Mouse (Mus musculus): ENCODE results near the gene Prim2.

Prim2 gene

GRCm38 (mm10) chr1:33604087-33604699, 65.4 kb downstream of the Prim2 start:
- no peak for DNase-seq (ENCODE audit: low read depth)

- no peak for DNase-seq (ENCODE audit: low read depth)
These were observed 69.9 kb downstream of the Prim2 start for GRCm38 (mm10) chr1:33599698-33600097.

GRCm38 (mm10) chr1:33599019-33599667, 70.5 kb downstream of the Prim2 start:
- DNase-seq (ENCODE audit: low read depth): no peak

GRCm38 (mm10) chr1:33597043-33597442, 72.6 kb downstream of the Prim2 start:
- DNase-seq (ENCODE audit: low read depth): no peak

- DNase-seq (ENCODE audit: low read depth): no peak
These were observed 73.7 kb downstream of the Prim2 start for GRCm38 (mm10) chr1:33595936-33596335.

- no peak for DNase-seq (ENCODE audit: low read depth)
These were observed 74.6 kb downstream of the Prim2 start for GRCm38 (mm10) chr1:33594966-33595365.

- DNase-seq (ENCODE audit: low read depth): no peak
These were observed 75.7 kb downstream of the Prim2 start for GRCm38 (mm10) chr1:33593718-33594388.

- no peak for DNase-seq (ENCODE audit: low read depth)
These were observed 77.5 kb downstream of the Prim2 start for GRCm38 (mm10) chr1:33591997-33592608.

- DNase-seq (ENCODE audit: low read depth): no peak
These were observed 78.8 kb downstream of the Prim2 start for GRCm38 (mm10) chr1:33590556-33591411.

- no peak for DNase-seq (ENCODE audit: low read depth)
These were observed 80.1 kb downstream of the Prim2 start for GRCm38 (mm10) chr1:33589531-33589930.

- DNase-seq (ENCODE audit: low read depth): no peak
These were observed 81.0 kb downstream of the Prim2 start for GRCm38 (mm10) chr1:33588557-33588956.

- no peak for DNase-seq (ENCODE audit: low read depth)
These were observed 85.0 kb downstream of the Prim2 start for GRCm38 (mm10) chr1:33584590-33584978.

GRCm38 (mm10) chr1:33583817-33584589, 85.6 kb downstream of the Prim2 start:
- no peak for DNase-seq (ENCODE audit: low read depth)

- DNase-seq (ENCODE audit: low read depth): no peak
These were observed 91.0 kb downstream of the Prim2 start for GRCm38 (mm10) chr1:33578593-33578992.

- peak; percentile 87 for DNase-seq (ENCODE audit: low read depth)
These were observed 95.1 kb downstream of the Prim2 start for GRCm38 (mm10) chr1:33574459-33574858.

- DNase-seq (ENCODE audit: low read depth): peak; percentile 66
These were observed 103.7 kb downstream of the Prim2 start for GRCm38 (mm10) chr1:33565764-33566401.

- DNase-seq (ENCODE audit: low read depth): no peak
These were observed 105.6 kb downstream of the Prim2 start for GRCm38 (mm10) chr1:33564032-33564431.

GRCm38 (mm10) chr1:33563611-33564010, 106.0 kb downstream of the Prim2 start:
- no peak for DNase-seq (ENCODE audit: low read depth)

GRCm38 (mm10) chr1:33556638-33557037, 113.0 kb downstream of the Prim2 start:
- DNase-seq (ENCODE audit: low read depth): no peak

GRCm38 (mm10) chr1:33555626-33556025, 114.0 kb downstream of the Prim2 start:
- no peak for DNase-seq (ENCODE audit: low read depth)

- DNase-seq (ENCODE audit: low read depth): no peak
These were observed 118.2 kb downstream of the Prim2 start for GRCm38 (mm10) chr1:33551350-33551749.

Data from c-Kit-positive CD71-positive TER-119-negative erythroid progenitor cells, embryonic 14.5 days (primary cell).